Mouse (Mus musculus) ES-E14 (cell line): ENCODE data around the gene Dpy19l3. TPM values are rescaled to one million over a fixed set of nuclear protein-coding genes. Genes with fewer than 3 reads are reported as not detected.

ENCODE experiments used
- DNase-seq: peaks from one replicate; pipeline ENCODE4 v3.0.0-alpha.2; 2013; ENCODE audit warnings: low read depth, low spot score
- H3K27ac ChIP-seq: 2 replicates; pipeline ENCODE4 v1.5.1; 2012; ENCODE audit warnings: low read depth, mild to moderate bottlenecking, low read length, moderate library complexity, mixed read lengths; ENCODE audit not compliant: poor library complexity, insufficient read depth, severe bottlenecking
- H3K36me3 ChIP-seq: 2 replicates; pipeline ENCODE4 v1.6.1; 2012; ENCODE audit warnings: mild to moderate bottlenecking, low read length, moderate library complexity, mixed read lengths; ENCODE audit not compliant: control insufficient read depth, poor library complexity, insufficient read depth, severe bottlenecking
- H3K4me1 ChIP-seq, 2 experiments: fragments of 150-350 bp in 1 of 2; sonication (generic) in 1 of 2; 2 replicates each; pipeline ENCODE4 v1.6.1; 2012; ENCODE audit warnings: low read length in 2 of 2, mild to moderate bottlenecking in 1 of 2, mixed read lengths in 1 of 2; ENCODE audit not compliant: control insufficient read depth in 2 of 2, insufficient read depth in 2 of 2, poor library complexity in 1 of 2
- H3K4me3 ChIP-seq, 2 experiments: fragments of 150-350 bp in 1 of 2; sonication (generic) in 1 of 2; 2 replicates each; pipeline ENCODE4 v1.5.1; 2012; ENCODE audit warnings: low read length in 2 of 2, low read depth in 1 of 2, mild to moderate bottlenecking in 1 of 2, mixed read lengths in 1 of 2; ENCODE audit not compliant: insufficient read depth in 1 of 2, poor library complexity in 1 of 2, severe bottlenecking in 1 of 2
- H3K9ac ChIP-seq: 2 replicates; pipeline ENCODE4 v1.6.1; 2012; ENCODE audit warnings: low read depth, mild to moderate bottlenecking, low read length, mixed read lengths; ENCODE audit not compliant: poor library complexity, insufficient read depth, severe bottlenecking
- H3K9me3 ChIP-seq: fragments of 150-350 bp; sonication (generic); 2 replicates; pipeline ENCODE4 v1.6.1; 2012; ENCODE audit warnings: low read depth, mild to moderate bottlenecking, low read length; ENCODE audit not compliant: control insufficient read depth, insufficient read depth
- CHD2 ChIP-seq: IDR thresholded peaks from 2 replicates; pipeline ENCODE4 v1.6.1; 2014; ENCODE audit warnings: mild to moderate bottlenecking, low read depth, low read length, inconsistent platforms
- HCFC1 ChIP-seq: IDR thresholded peaks from 2 replicates; pipeline ENCODE4 v1.6.1; 2012; ENCODE audit warnings: low read length, inconsistent platforms, borderline replicate concordance; ENCODE audit not compliant: insufficient read depth
- MAFK ChIP-seq: IDR thresholded peaks from 2 replicates; pipeline ENCODE4 v1.6.1; 2014; ENCODE audit warnings: mild to moderate bottlenecking, low read depth, low read length, inconsistent platforms; ENCODE audit not compliant: insufficient read depth
- ZC3H11A ChIP-seq: IDR thresholded peaks from 2 replicates; pipeline ENCODE4 v1.6.1; 2012; ENCODE audit warnings: low read depth, mild to moderate bottlenecking, inconsistent platforms, low read length, borderline replicate concordance
- ZNF384 ChIP-seq: IDR thresholded peaks from 2 replicates; pipeline ENCODE4 v1.6.1; 2012; ENCODE audit warnings: low read depth, low read length, inconsistent platforms
- in situ Hi-C, 2 experiments: fragments of 600-800 bp; cut with MboI; formaldehyde crosslinking; loops; one replicate each; pipeline ENCODE4 v1.15.1; 2025; ENCODE audit warnings: low sequenced_read_pairs in 2 of 2, inconsistent platforms in 1 of 2; ENCODE audit not compliant: unreplicated experiment in 2 of 2
- total RNA-seq: library from RNA; depleted of rRNA; stranded (reverse); fragments of 300-350 nt; gene quantifications from 2 replicates; pipeline ENCODE4 v1.2.3, GENCODE M21; 2012

Dpy19l3 gene
- total RNA-seq, 1 experiment: 39.5 TPM

DNA sequence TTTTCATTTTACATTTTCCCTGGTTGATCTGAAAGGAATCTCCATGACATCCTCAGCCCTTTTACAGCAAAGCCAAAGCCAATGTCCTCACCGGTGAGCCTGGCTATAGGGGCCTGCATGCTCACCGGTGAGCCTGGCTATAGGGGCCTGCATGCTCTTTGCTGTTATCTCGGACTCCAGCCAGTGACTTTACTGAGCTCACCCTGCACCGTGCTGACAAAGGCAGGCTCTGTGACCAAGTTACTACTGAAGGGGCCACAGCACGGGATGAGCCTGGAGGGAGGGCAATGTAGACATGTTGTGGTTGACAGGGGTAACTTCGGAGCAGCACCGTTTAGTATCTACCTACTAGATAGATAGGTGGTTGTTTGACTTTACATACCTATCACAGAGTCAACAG, 15.9 kb upstream of the Dpy19l3 start:
- TF ChIP-seq HCFC1: no peak
- no peak for TF ChIP-seq MAFK
- TF ChIP-seq ZC3H11A: no peak
- TF ChIP-seq CHD2: no peak
- no peak for TF ChIP-seq ZNF384
- in situ Hi-C loops: no loop called here
- Histone ChIP-seq H3K9me3 (no peaks in the 10 kb centered on the region), H3K4me1 (no peaks in the 10 kb centered on the region), H3K36me3 (peaks cover 13% of the 10 kb centered on the region), H3K27ac (no peak overlapping the region), H3K4me3 (no peak overlapping the region), H3K9ac (no peak overlapping the region)
- no peak for DNase-seq

DNA sequence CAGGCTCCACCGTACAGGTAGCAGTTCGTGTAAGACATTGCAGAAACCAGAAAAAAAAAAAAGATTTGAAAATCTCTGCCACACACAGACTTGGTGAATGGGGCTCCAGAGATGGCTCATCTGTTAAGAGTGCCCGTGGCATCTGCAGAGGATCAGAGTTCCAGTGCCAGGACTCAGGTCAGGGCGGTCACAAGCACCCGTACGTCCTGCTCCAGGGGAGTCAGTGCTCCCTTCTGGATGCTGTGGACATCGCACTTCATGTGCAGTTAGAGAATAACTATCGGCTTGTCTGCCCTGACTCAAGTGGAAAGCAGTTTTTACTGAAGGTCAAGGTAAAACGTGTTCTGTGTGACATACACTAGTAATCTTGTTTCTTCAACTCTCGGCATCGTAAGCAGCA, 10.2 kb upstream of the Dpy19l3 start:
- no peak overlapping the region for H3K9ac ChIP-seq
- no peaks in the 10 kb centered on the region for H3K36me3 ChIP-seq
- H3K4me3 ChIP-seq: no peak overlapping the region
- H3K4me1 ChIP-seq: no peaks in the 10 kb centered on the region
- no peak for DNase-seq
- no peak overlapping the region for H3K27ac ChIP-seq
- no peaks in the 10 kb centered on the region for H3K9me3 ChIP-seq
- TF ChIP-seq ZC3H11A: no peak
- TF ChIP-seq HCFC1: no peak
- no peak for TF ChIP-seq ZNF384
- no peak for TF ChIP-seq CHD2
- no peak for TF ChIP-seq MAFK
- in situ Hi-C loops: no loop called here

DNA sequence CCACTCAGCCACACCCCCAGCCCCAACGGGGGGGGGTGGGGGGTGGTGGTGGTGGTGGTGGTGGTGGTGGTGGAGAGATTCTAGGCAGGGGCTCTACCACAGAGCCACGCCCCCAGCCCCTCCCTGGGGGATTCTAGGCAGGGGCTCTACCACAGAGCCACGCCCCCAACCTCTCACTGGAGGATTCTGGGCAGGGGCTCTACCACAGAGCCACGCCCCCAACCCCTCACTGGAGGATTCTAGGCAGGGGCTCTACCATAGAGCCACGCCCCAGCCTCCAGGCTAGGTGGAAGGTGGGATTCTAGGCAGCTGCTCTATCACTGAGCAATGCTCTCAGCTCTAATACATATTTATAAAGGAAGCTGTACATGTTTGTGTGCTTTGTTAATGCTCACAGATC, 7.5 kb upstream of the Dpy19l3 start:
- Histone ChIP-seq H3K36me3 (no peaks in the 10 kb centered on the region), H3K4me3 (no peak overlapping the region), H3K4me1 (no peaks in the 10 kb centered on the region), H3K9ac (no peak overlapping the region), H3K9me3 (no peaks in the 10 kb centered on the region), H3K27ac (no peak overlapping the region)
- in situ Hi-C loops: no loop called here
- DNase-seq: no peak
- TF ChIP-seq ZC3H11A (no peak), HCFC1 (no peak), ZNF384 (no peak), MAFK (no peak), CHD2 (no peak)

DNA sequence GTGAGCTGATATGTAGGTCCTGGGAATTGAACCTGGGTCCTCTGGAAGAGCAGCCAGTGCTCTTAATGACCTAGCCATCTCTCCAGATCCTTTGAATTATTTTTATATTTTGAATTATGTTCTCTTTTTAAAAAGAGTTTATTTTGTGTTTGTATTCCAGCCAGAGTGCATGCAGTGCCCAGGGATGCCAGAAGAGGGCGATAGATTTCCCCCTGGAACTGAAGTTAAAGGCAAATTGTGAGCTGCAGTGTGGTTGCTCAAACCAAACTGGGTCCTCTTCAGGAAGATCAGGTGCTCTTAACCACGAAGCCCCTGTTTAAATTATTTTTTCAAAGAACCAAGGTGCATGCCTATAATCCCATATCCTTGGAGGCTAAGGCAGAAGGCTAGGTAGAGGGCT, 5.3 kb upstream of the Dpy19l3 start:
- Histone ChIP-seq H3K4me3 (no peak overlapping the region), H3K9me3 (no peaks in the 10 kb centered on the region), H3K27ac (no peak overlapping the region), H3K36me3 (no peaks in the 10 kb centered on the region), H3K4me1 (no peaks in the 10 kb centered on the region), H3K9ac (no peak overlapping the region)
- TF ChIP-seq HCFC1: no peak
- TF ChIP-seq ZC3H11A: no peak
- no peak for TF ChIP-seq MAFK
- TF ChIP-seq CHD2: no peak
- TF ChIP-seq ZNF384: no peak
- in situ Hi-C loops: no loop called here
- DNase-seq: peak; percentile 45
